Mouse (Mus musculus) C2C12 (cell line): ENCODE measurements around the gene Dgcr2. TPM values are rescaled to one million over a fixed set of nuclear protein-coding genes. Genes with fewer than 3 reads are reported as not detected.

Experiments
- H3K27me3 ChIP-seq: one replicate; pipeline ENCODE4 v1.6.1; 2011; ENCODE audit not compliant: control insufficient read depth, insufficient read depth, insufficient read length
- H3K36me3 ChIP-seq: one replicate; pipeline ENCODE4 v1.6.1; 2011; ENCODE audit not compliant: control insufficient read depth, insufficient read depth
- H3K4me3 ChIP-seq: one replicate; pipeline ENCODE4 v1.5.1; 2011; ENCODE audit warnings: mild to moderate bottlenecking, control low read depth; ENCODE audit not compliant: poor library complexity, insufficient read depth, severe bottlenecking
- H3K79me2 ChIP-seq: one replicate; pipeline ENCODE4 v1.6.1; 2011; ENCODE audit not compliant: control insufficient read depth, insufficient read depth
- H3K79me3 ChIP-seq: one replicate; pipeline ENCODE4 v1.6.1; 2011; ENCODE audit warnings: low read depth, control low read depth
- H3ac ChIP-seq: one replicate; pipeline ENCODE3; 2011; ENCODE audit warnings: low read depth; ENCODE audit not compliant: control insufficient read depth, insufficient read length
- CEBPB ChIP-seq: IDR thresholded peaks from one replicate; pipeline ENCODE4 v1.6.1; 2011; ENCODE audit warnings: low read depth, mild to moderate bottlenecking, control low read depth, moderate library complexity
- CTCF ChIP-seq: IDR thresholded peaks from one replicate; pipeline ENCODE4 v1.5.1; 2011; ENCODE audit not compliant: control insufficient read depth, insufficient read depth, insufficient read length
- FOSL1 ChIP-seq: IDR thresholded peaks from one replicate; pipeline ENCODE4 v1.8.0; 2011; ENCODE audit warnings: mild to moderate bottlenecking, low read length; ENCODE audit not compliant: poor library complexity, insufficient read depth, severe bottlenecking
- MAX ChIP-seq: IDR thresholded peaks from one replicate; pipeline ENCODE4 v1.6.1; 2011; ENCODE audit warnings: mild to moderate bottlenecking, control low read depth
- MYOD1 ChIP-seq: IDR thresholded peaks from one replicate; pipeline ENCODE4 v1.6.1; 2011; ENCODE audit warnings: low read depth; ENCODE audit not compliant: control insufficient read depth, insufficient read length
- MYOG ChIP-seq: IDR thresholded peaks from one replicate; pipeline ENCODE4 v1.6.1; 2011; ENCODE audit not compliant: control insufficient read depth, insufficient read length; ENCODE audit errors: extremely low read depth
- USF1 ChIP-seq: IDR thresholded peaks from one replicate; pipeline ENCODE4 v1.6.1; 2011; ENCODE audit warnings: low read depth, mild to moderate bottlenecking, control low read depth, moderate library complexity
- polyA plus RNA-seq: library from polyadenylated mRNA; unstranded; fragments of >200 nt; fragmentation: generic; extraction: Trizol; gene quantifications from one replicate; pipeline ENCODE4 v1.2.1, GENCODE M21; 2012; ENCODE audit warnings: missing spikeins

The Dgcr2 gene
- polyA plus RNA-seq, 1 experiment, result 41.9 TPM

GRCm38 (mm10) chr16:17938187-17938586, 39.8 kb upstream of the Dgcr2 start:
- TF ChIP-seq USF1 (no peak), FOSL1 (no peak), CTCF (no peak), MYOG (no peak), CEBPB (no peak), MAX (no peak), MYOD1 (no peak)
- no peak overlapping the region for H3K4me3 ChIP-seq
- H3K79me3 ChIP-seq, result no peaks in the 10 kb centered on the region

GRCm38 (mm10) chr16:17936776-17937175, 38.4 kb upstream of the Dgcr2 start:
- Histone ChIP-seq H3K36me3 (no peaks in the 10 kb centered on the region), H3K4me3 (no peak overlapping the region), H3K27me3 (peaks cover 51% of the 10 kb centered on the region), H3ac (no peak overlapping the region), H3K79me3 (no peaks in the 10 kb centered on the region), H3K79me2 (no peaks in the 10 kb centered on the region)
- TF ChIP-seq FOSL1 (no peak), MYOD1 (no peak), USF1 (no peak), MAX (no peak), MYOG (no peak), CEBPB (no peak), CTCF (no peak)

More at GRCm38 (mm10) chr16:17938187-17938586, 39.8 kb upstream of the Dgcr2 start:
- Histone ChIP-seq H3K79me2 (no peaks in the 10 kb centered on the region), H3K27me3 (peaks cover 45% of the 10 kb centered on the region), H3K36me3 (no peaks in the 10 kb centered on the region), H3ac (no peak overlapping the region)

DNA sequence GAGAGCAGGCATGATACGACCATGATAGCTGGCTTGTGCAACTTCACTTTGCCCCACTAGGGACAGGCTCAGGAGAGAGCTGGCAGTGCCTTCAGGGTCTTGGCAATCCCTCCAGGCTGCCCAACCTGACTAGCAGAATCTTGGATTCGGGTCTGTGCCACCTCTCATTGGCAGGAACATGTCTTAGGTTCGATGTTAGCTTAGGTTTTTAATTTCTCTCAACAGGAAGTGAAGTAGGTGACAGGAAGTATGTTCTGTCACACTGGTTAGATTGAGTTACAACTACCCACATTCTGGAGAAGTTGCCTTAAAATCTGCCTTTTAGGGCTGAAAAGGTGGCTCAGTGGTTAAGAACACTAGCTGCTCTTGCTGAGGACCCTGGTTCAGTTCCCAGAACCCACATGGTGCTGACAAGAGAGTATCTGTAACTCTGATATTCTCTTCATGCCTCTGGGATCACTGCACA, 36.1 kb upstream of the Dgcr2 start:
- peaks cover 60% of the 10 kb centered on the region for H3K27me3 ChIP-seq

GRCm38 (mm10) chr16:17933594-17934444, 35.5 kb upstream of the Dgcr2 start:
- peaks cover 60% of the 10 kb centered on the region for H3K27me3 ChIP-seq
- no peaks in the 10 kb centered on the region for H3K79me2 ChIP-seq
- H3ac ChIP-seq, result no peak overlapping the region
- H3K79me3 ChIP-seq, result no peaks in the 10 kb centered on the region
- no peak overlapping the region for H3K4me3 ChIP-seq
- no peaks in the 10 kb centered on the region for H3K36me3 ChIP-seq
- TF ChIP-seq CEBPB (no peak), MYOG (no peak), MYOD1 (no peak), FOSL1 (no peak)

More for the DNA sequence above, 36.1 kb upstream of the Dgcr2 start:
- no peak overlapping the region for H3ac ChIP-seq
- H3K79me2 ChIP-seq, result no peaks in the 10 kb centered on the region
- TF ChIP-seq MYOG (no peak), CEBPB (no peak), MYOD1 (no peak), FOSL1 (no peak), MAX (no peak), CTCF (no peak), USF1 (no peak)
- no peaks in the 10 kb centered on the region for H3K79me3 ChIP-seq
- H3K36me3 ChIP-seq, result no peaks in the 10 kb centered on the region
- H3K4me3 ChIP-seq, result no peak overlapping the region

- TF ChIP-seq CTCF, result no peak
- no peak for TF ChIP-seq FOSL1
- TF ChIP-seq MYOG, result no peak
- TF ChIP-seq MAX, result no peak
- no peak for TF ChIP-seq CEBPB
- no peak for TF ChIP-seq USF1
- TF ChIP-seq MYOD1, result no peak
- H3K36me3 ChIP-seq, result no peaks in the 10 kb centered on the region
- H3K4me3 ChIP-seq, result no peak overlapping the region
- no peaks in the 10 kb centered on the region for H3K79me3 ChIP-seq
- H3K27me3 ChIP-seq, result peaks cover 50% of the 10 kb centered on the region
- no peak overlapping the region for H3ac ChIP-seq
- H3K79me2 ChIP-seq, result no peaks in the 10 kb centered on the region
These were observed 33.6 kb upstream of the Dgcr2 start for GRCm38 (mm10) chr16:17931906-17932460.

GRCm38 (mm10) chr16:17929631-17930030, 31.3 kb upstream of the Dgcr2 start:
- H3K36me3 ChIP-seq, result peaks cover 8% of the 10 kb centered on the region
- H3K79me2 ChIP-seq, result no peaks in the 10 kb centered on the region
- no peak overlapping the region for H3ac ChIP-seq
- H3K79me3 ChIP-seq, result no peaks in the 10 kb centered on the region
- peaks cover 29% of the 10 kb centered on the region for H3K27me3 ChIP-seq
- H3K4me3 ChIP-seq, result no peak overlapping the region
- TF ChIP-seq MYOG (no peak), MAX (no peak), CTCF (no peak), MYOD1 (no peak)
